Mouse (Mus musculus) activated CD4-positive, CD25-positive, alpha-beta regulatory T cell (primary cell): ENCODE results near the gene Aurkaip1. TPM values are rescaled to one million over a fixed set of nuclear protein-coding genes. Genes with fewer than 3 reads are reported as not detected.

Experiments
- polyA plus RNA-seq, 2 experiments: library from polyadenylated mRNA; unstranded; fragments of 100-300 nt; shearing (Covaris generic); gene quantifications; one replicate each; pipeline ENCODE4 v1.2.1; 2017

Aurkaip1 gene
- 100 to 1,000 TPM; 185 to 200 TPM for polyA plus RNA-seq

DNA sequence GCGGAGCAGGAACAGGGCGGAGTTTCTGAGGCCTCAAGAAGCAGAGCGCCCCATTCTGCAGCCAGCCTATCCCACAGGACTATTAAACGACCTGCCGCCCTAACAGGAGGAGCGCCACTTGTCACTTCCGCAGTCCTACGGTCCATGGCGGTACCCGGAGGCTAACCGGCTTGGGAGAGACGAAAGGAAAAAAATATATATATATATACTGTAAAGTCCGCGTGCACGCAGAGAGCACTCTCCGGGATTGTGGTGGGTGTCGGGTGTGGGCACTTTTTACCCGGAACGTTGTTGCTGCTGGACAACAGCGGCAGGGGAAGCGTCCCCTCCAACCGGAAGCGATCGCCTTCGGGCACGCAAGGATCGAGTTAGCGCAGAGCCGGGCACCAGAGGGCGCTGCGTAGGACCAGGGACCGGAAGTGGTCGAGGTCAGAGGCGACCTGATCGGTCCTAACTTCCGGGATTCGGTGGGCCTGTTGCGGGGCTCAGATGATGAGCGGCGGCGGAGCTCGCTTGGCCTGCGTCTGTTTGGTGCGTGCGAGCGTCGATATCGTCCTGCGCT lies at the start of gene Aurkaip1:
Gene Aurkaip1 (plus strand): TSS at position 68 of the 562 bp plus-strand sequence.

DNA sequence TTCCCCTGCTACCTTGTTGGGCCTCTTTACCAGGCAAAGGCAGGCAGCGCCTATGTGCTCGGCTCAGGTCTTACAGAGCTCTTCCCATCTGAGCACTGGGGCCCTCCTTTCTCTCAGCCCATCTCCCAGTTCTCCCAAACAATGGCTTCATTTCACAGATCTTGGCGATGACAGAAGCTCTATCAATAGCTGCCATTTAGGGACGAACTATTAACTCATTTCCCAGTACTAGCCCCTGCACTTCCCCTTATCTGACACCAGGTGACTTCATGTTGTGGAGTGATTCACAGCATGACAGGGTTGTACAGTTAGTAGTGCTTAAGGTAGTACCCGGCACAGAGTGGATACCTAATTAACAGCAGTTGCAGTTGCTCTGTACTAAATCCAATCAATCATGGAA lies 45.3 kb upstream of the Aurkaip1 start, which contains the start of gene Tmem88b:
Gene Tmem88b (minus strand): TSS at position 56 of the 400 bp plus-strand sequence.

DNA sequence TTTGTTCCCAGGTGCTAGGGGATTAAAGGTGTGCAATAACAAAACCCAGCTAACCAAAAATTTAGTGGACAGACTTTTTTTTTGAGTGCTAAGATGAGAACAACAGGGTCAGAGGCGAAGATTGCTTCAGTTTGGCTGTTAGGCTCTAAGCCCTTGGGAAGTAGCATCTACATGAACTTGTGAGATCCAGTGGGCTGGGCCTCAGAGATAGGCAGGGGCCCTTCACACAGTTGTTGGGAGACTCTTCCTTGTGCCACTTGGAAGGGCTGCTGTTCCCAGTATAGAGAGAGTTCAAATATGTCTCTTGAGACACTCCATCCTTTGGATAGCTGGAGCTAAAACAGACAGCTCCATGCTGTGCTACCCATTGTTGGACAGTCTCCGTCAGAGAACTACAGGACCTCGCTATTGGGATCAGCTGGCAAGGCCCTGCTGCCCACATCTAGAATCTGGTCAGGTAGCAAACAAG lies 41.0 kb upstream of the Aurkaip1 start, which contains the start of gene Ankrd65:
Gene Ankrd65 (plus strand): TSS at position 419 of the 469 bp plus-strand sequence.

DNA sequence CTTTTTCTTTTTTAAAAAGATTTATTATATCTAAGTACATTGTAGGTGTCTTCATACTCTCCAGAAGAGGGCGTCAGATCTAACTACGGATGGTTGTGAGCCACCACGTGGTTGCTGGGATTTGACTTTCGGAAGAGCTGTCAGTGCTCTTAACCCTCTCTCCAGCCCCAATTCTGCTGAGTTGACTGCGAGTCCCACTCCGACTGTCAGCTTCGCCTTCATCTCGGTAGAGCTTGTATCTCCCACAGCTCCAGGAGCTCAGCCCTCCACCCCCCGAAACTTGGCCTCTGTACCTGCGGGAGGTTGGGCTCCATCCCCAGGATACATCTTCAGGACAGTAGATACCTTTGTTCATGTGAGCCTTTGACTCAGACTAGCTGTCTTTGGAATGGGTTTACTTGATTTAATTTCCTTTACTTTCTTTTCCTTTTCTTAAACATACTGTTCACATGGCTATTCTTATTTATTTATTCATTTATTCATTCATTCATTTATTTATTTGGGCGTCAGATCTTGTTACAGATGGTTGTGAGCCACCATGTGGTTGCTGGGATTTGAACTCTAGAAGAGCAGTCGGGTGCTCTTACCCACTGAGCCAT lies 28.2 kb upstream of the Aurkaip1 start, which contains the start of gene Mrpl20:
Gene Mrpl20 (plus strand): TSS at position 138 of the 599 bp plus-strand sequence.

DNA sequence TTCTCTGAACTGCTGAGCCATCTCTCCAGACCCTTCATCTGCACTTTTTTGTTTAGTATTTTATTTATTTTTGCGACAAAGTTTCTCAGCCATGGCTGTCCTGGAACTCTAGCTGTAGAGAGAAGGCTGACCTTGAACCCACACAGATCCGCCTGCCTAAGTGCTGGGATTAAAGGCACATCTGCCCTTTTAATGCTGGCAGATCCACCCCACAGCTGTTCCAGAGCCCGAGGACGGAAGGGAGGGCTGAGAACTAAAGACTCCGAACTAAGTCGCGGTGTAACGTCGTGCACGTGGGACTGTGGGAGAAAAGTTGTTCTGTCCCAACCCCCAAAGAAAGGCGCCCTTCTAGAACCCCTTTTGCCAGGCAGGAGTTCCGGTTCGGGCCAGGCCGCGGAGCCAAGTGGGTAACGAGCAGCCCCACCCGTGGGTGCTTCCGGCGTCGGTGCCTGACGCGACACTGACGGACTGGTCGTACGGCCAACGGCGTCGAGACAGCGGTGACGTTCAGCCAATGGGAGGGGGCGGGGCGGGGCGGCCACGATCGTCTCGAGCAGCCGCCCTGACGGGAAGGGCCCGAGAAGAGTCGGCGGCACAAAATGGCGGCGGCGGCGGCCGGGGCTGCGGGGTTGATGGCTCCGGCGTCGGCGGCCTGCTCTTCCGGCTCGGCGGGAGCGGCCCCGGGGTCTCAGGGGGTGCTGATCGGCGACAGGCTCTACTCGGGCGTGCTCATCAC lies 19.0 kb upstream of the Aurkaip1 start, which contains the start of gene Ccnl2:
Gene Ccnl2 (plus strand): TSS at position 561 of the 736 bp plus-strand sequence.

DNA sequence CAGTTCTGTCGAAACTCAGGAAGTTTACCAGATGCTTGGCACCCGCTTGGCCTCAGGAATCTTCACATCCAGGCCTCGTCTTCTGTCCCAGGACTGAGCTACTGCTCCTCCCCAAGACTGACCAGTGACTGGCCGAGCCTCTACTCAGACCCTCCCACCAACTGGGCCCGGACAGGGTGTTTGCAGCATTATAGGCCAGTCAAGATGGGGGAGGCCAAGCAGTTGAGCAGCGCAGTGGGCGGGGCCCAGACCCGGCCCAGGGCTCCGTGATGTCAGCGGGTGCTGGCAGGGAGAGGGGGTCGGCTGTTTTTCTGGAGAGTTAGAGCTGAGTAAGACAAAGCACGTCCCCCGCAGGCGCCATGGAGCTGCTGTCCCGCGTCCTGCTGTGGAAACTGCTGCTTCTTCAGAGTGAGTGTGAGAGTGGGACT lies 8.4 kb downstream of the Aurkaip1 start, which contains the start of gene Mxra8:
Gene Mxra8 (plus strand): TSS at position 198 of the 428 bp plus-strand sequence.

DNA sequence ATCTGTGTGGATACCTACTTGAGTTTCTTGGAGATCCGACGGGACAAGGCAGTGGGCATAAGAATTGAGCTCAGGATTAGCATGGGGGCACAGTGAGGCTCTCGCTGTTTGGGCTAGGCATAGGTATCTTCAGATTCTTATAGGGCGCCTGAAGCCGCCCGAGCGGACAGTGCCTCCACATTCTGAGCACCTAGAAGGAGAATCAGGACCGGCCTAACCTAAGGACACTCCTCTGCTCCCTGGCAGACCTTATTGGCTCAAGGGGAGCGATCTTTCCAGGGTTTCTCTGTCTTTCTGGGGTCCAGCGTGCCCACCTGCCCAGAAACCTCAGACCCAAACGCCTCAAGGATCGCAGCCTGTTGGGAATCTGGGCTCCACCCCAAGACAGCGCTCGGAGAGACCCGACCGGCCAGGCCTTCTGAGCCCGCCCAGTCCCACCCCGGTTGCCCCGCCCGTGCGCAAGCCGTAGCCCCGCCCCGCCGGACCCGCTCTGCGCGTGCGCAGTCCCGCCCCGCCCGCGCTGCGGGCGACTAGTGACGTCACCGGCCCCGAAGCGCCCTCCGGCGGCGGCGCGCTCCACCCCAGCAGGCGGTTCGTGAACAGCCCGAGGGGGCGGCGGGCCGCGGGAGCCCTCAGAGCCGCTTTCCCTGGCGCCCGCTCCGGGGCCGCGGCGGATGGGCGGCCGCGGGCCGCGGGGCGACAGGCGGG lies 16.0 kb downstream of the Aurkaip1 start, which contains the start of gene Dvl1:
Gene Dvl1 (plus strand): TSS at position 532 of the 708 bp plus-strand sequence.

DNA sequence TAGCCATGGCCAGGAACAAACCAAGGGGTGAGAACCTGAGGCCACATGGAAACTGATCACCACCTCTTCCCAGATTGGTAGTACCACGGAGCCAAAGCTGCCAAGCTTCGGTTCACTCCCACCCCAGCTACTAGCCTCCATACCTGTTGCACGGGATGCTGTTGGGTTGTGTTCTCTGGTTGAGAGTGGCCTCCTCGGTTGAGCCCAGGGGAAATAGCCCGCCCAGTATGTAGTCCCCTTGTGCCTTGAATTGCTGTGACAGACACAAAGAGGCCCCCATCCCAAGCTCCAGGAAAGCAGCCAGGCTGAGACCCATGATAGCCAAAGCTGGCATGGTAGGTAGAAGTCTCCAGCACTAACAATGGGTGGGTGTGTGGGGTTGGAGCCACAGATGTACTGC lies 31.9 kb downstream of the Aurkaip1 start, which contains the start of gene Tas1r3:
Gene Tas1r3 (minus strand): TSS at position 362 of the 400 bp plus-strand sequence.

DNA sequence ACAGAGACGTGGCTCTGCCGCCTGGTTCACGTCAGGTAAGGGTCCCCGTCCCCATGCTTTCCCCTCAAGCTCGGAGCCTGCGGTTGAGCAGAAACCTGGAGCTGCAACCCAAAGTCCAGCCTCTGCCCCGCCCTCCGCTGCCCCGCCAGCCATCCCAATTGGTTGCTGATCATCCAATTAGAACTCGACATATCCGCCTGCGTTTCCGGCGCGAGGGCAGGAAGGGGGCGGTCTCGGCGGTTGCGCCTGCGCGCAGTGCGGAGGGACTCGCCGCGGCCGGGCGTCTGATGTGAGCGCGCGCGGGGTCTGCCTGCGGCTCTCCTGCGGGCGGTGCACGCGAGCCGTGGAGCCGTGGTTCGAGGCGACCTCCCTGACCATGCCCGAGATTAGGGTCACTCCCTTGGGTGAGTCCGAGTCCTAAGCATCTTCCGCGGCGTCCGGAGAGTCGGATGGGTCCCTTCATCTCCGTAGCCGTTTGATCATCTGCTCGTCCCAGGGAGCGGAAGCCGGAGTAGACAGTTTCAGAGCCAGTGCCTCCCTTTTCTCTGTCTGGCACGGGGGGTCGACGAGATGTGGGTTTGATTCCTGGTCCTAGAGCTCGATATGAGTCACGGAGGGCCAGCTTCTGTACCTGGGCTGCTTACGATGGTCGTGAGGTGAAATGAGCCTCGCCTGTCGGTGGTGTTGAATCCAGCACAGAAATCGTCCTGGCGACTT lies 38.4 kb downstream of the Aurkaip1 start, which contains the start of the genes Cptp and Ints11:
Gene Cptp (minus strand): TSS at position 124 of the 717 bp plus-strand sequence.
Gene Ints11 (plus strand): TSS at position 230 of the 717 bp plus-strand sequence.

Other genes with a start within 250 kb of the Aurkaip1 start
- gene Slc35e2, start 229.9 kb upstream of the Aurkaip1 start, polyA plus RNA-seq, result 10 to 100 TPM in 1 of 2 experiments, 1 to 10 TPM in 1; 8.8 to 10.8 TPM
- 100 to 1,000 TPM; 107 to 146 TPM for gene Cdk11b, start 206.4 kb upstream of the Aurkaip1 start, polyA plus RNA-seq
- gene Gm10563, start 185.9 kb upstream of the Aurkaip1 start, polyA plus RNA-seq, result not detected
- 1 to 10 TPM in 1 of 2 experiments, under 1 TPM in 1; 0.26 to 1.1 TPM for gene Mmp23, start 177.9 kb upstream of the Aurkaip1 start, polyA plus RNA-seq
- 10 to 100 TPM; 21.5 to 27.7 TPM for gene Mib2, start 162.1 kb upstream of the Aurkaip1 start, polyA plus RNA-seq
- 10 to 100 TPM in 1 of 2 experiments, 1 to 10 TPM in 1; 7.2 to 41.1 TPM for gene Fndc10, start 136.9 kb upstream of the Aurkaip1 start, polyA plus RNA-seq
- gene Ssu72, start 126.5 kb upstream of the Aurkaip1 start, polyA plus RNA-seq, result 100 to 1,000 TPM; 177 to 184 TPM
- gene Tmem240, start 96.5 kb upstream of the Aurkaip1 start, polyA plus RNA-seq, result 1 to 10 TPM; 1.2 to 1.5 TPM
- 10 to 100 TPM; 45.1 to 52.5 TPM for gene Atad3a, start 70.2 kb upstream of the Aurkaip1 start, polyA plus RNA-seq
- gene Vwa1, start 56.6 kb upstream of the Aurkaip1 start, polyA plus RNA-seq, result under 1 TPM in 1 of 2 experiments, not detected in 1; 0.25 TPM
- under 1 TPM in 1 of 2 experiments, not detected in 1; 0.05 TPM for gene Tmem88b, start 45.4 kb upstream of the Aurkaip1 start, polyA plus RNA-seq
- under 1 TPM in 1 of 2 experiments, not detected in 1; 0.66 TPM for gene Ankrd65, start 40.8 kb upstream of the Aurkaip1 start, polyA plus RNA-seq
- gene Mrpl20, start 28.4 kb upstream of the Aurkaip1 start, polyA plus RNA-seq, result 100 to 1,000 TPM; 139 to 192 TPM
- 100 to 1,000 TPM; 248 to 258 TPM for gene Ccnl2, start 18.8 kb upstream of the Aurkaip1 start, polyA plus RNA-seq
- 1 to 10 TPM; 1.3 to 2.7 TPM for gene Mxra8, start 8.4 kb downstream of the Aurkaip1 start, polyA plus RNA-seq
- gene Dvl1, start 16.1 kb downstream of the Aurkaip1 start, polyA plus RNA-seq, result 10 to 100 TPM; 38.5 to 41.0 TPM
- gene Tas1r3, start 32.1 kb downstream of the Aurkaip1 start, polyA plus RNA-seq, result under 1 TPM; 0.37 to 0.61 TPM
- 10 to 100 TPM; 13.6 to 15.3 TPM for gene Cptp, start 38.2 kb downstream of the Aurkaip1 start, polyA plus RNA-seq
- 100 to 1,000 TPM in 1 of 2 experiments, 10 to 100 TPM in 1; 98.2 to 112 TPM for gene Ints11, start 38.3 kb downstream of the Aurkaip1 start, polyA plus RNA-seq
- gene Pusl1, start 60.5 kb downstream of the Aurkaip1 start, polyA plus RNA-seq, result 10 to 100 TPM; 22.5 to 39.9 TPM
- 10 to 100 TPM; 16.0 to 29.5 TPM for gene Acap3, start 60.5 kb downstream of the Aurkaip1 start, polyA plus RNA-seq
- 100 to 1,000 TPM; 140 to 160 TPM for gene Ube2j2, start 112.6 kb downstream of the Aurkaip1 start, polyA plus RNA-seq
- gene C1qtnf12, start 131.0 kb downstream of the Aurkaip1 start, polyA plus RNA-seq, result 10 to 100 TPM; 15.8 to 29.0 TPM
- 1 to 10 TPM; 7.4 to 9.5 TPM for gene B3galt6, start 161.4 kb downstream of the Aurkaip1 start, polyA plus RNA-seq
- gene Sdf4, start 161.6 kb downstream of the Aurkaip1 start, polyA plus RNA-seq, result 100 to 1,000 TPM; 563 to 617 TPM
- gene Tnfrsf4, start 182.6 kb downstream of the Aurkaip1 start, polyA plus RNA-seq, result 1,000 to 10,000 TPM in 1 of 2 experiments, 100 to 1,000 TPM in 1; 923 to 1,159 TPM
- 1,000 to 10,000 TPM in 1 of 2 experiments, 100 to 1,000 TPM in 1; 560 to 1,034 TPM for gene Tnfrsf18, start 194.9 kb downstream of the Aurkaip1 start, polyA plus RNA-seq
- under 1 TPM; 0.22 to 0.50 TPM for gene Ttll10, start 228.1 kb downstream of the Aurkaip1 start, polyA plus RNA-seq